Mouse (Mus musculus): ENCODE measurements around the gene Gm45233. TPM values are rescaled to one million over a fixed set of nuclear protein-coding genes. Genes with fewer than 3 reads are reported as not detected.

Gm45233 gene
- total RNA-seq, 2 experiments from 2014 or later, result 0.89 TPM; not detected in 1

DNA sequence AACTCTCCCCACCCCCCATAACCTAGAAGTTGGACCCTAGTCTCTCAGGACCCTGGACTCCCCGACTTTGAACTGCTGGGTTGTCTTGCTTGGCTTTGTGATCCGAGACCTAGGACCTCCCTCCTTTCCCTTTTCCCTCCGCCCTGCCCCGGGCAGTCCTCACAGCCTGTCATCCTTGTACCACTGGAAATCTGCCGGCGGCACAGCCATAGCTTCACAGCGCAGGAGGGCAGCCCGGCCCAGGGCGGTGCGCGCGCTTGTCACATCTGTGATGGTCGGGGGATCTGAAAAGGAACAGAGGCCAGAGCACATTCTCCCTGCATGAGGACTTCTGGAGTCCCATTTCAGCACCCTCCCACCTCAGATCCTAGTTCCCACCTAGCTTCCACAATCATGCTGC is 32.4 kb downstream of the Gm45233 start:
- intact Hi-C loops (cut with DNase I), result no loop called here
- TF ChIP-seq CTCF (IDR thresholded peaks at IDR 0.05), result no peak
- Histone ChIP-seq H3K27ac (no peak overlapping the region), H3K4me3 (no peak overlapping the region)
- DNase-seq (ENCODE audit: extremely low spot score in 1 of 2, low spot score in 2 of 2), result no peak

DNA sequence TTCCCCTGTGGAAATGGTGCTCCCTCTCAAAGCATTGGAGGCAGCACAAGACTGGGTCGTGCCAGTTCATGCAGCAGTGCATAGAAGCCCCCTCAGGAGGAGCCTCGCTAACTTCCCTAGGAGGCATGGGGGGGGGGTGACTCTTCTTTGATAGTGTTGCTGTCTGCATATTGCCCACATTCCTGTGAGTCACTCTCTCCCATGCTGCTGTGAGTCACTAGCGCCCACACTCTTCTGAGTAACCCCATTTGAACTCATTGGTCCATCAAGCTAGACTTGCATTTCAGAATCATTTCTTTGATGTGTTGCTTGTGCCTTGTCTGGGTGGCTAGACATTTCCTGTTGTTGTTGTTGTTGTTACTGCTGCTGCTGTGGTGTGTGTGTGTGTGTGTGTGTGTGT is 37.3 kb downstream of the Gm45233 start:
- Histone ChIP-seq H3K4me3 (no peak overlapping the region), H3K27ac (peak overlapping the region; percentile 66)
- TF ChIP-seq CTCF (IDR thresholded peaks at IDR 0.05), result no peak
- intact Hi-C loops (cut with DNase I), result no loop called here
- peak; percentile 64 to 73 for DNase-seq (ENCODE audit: extremely low spot score in 1 of 2, low spot score in 2 of 2)

DNA sequence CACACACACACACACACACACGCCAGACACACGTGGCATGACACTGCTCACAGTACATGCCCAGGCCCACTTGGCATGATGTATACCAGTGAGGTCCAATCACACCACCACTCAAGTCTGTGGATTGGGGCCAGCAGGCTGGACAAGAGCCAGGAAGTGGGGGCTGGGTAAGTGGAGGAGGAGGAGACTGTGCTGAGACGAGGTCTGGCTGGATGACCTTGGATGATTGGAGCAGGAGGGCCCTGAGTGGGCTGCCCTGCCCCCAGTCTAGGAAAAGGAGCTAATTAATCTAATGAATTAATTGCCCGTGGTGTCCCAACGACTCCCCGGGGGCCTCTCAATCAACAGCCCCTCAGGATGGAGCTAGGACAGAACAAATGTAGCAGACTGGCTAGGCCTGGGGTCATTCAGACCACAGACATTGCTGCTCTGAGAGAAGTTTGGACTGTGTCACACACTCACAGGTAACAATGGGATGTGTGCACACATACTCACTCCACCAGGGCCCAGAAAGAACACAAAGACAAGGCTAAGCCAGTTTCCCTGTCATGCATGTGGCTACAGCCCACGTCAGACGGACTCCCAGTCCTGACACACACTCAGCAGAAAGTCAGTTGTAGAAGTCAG is 38.3 kb downstream of the Gm45233 start:
- Histone ChIP-seq H3K27ac (peak overlapping the region; percentile 8; the same call in 1 of the 2 replicates), H3K4me3 (no peak overlapping the region)
- intact Hi-C loops (cut with DNase I), result no loop called here
- DNase-seq (ENCODE audit: extremely low spot score in 1 of 2, low spot score in 2 of 2), result no peak
- no peak for TF ChIP-seq CTCF (IDR thresholded peaks at IDR 0.05)

DNA sequence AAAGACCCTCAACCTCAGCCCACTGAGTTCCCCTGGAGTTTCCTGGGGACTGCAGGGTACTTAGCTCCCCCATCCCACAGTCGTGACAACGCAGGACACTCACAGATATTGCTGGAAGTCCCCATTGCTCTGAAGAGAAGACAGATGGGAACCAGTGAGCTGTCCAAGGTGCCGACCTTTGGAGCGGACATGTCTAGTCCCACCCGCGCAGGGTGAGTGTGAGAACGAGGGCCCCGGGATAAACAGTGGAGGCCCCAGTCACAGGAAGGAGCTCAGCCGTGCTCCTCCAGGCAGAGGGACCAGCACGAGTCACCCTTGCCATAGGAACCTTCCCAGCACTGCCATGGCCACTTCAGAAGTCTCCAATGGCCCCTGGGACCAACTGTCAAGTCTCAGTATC is 39.3 kb downstream of the Gm45233 start:
- no peak for DNase-seq (ENCODE audit: extremely low spot score in 1 of 2, low spot score in 2 of 2)
- no peak overlapping the region for H3K27ac ChIP-seq
- H3K4me3 ChIP-seq, result no peak overlapping the region
- intact Hi-C loops (cut with DNase I), result no loop called here
- TF ChIP-seq CTCF (IDR thresholded peaks at IDR 0.05), result no peak

DNA sequence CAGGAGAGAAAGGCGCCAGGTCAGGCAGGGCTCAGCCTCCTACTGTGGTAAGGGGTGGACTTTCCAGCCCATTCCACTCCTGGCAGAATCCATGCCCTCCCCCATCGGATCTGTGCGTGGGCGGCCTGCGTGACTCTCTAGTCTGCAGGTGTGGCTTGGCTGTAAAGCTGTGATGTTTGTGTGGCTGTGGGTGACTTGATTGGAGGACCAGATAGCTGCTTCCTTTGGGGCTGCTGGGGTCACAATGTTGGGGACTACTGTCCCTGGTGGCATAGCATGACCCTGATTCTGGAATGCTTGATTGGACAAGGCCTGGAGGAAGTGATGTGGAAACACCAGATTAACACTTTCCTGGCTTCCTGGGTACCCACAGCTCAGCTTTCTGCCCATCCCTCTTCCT is 44.7 kb downstream of the Gm45233 start:
- DNase-seq (ENCODE audit: extremely low spot score in 1 of 2, low spot score in 2 of 2), result peak; percentile 49 to 59
- H3K4me3 ChIP-seq, result peak overlapping the region; percentile 73
- no peak for TF ChIP-seq CTCF (IDR thresholded peaks at IDR 0.05)
- intact Hi-C loops (cut with DNase I), result loop anchor here (5.0 kb wide), 1 partner anchor 176 kb away; the partner anchor contains the start of gene Zfp715
- H3K27ac ChIP-seq, result peak overlapping the region; percentile 94

DNA sequence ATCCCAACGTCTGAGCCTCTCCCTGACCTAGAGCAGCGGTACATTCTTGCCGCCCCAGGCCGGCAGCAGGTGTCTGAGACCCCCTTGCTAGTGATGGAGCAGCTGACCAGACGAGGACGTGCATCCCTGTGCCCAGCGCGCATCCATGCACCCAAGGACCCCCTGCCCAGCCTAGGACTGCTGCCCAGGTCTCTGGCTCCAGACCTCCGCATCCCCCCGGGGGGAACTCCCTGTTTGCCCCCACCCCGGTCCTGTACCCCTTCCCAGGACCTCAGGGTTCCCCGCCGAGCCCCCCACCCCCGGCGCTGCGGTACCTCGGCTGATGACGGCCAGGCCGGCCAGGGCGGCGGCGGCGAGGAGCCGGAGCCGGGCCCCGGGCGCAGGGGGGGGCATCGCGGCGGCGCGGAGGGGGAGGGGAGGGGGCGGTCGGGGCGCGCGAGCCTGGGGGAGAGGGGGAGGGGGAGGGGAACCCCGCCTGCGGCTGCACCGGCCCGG is 45.8 kb downstream of the Gm45233 start, which contains the start of gene Iglon5:
TSS of gene Iglon5 (minus strand) at position 445 of the 495 bp plus-strand sequence.
- peak in 1 of 2 experiments; percentile 40 for DNase-seq (ENCODE audit: extremely low spot score in 1 of 2, low spot score in 2 of 2)
- Histone ChIP-seq H3K4me3 (peak within 1 kb of the TSS; percentile 73), H3K27ac (peak within 1 kb of the TSS; percentile 94)
- intact Hi-C loops (cut with DNase I), result loop anchor here (5.0 kb wide), 2 partner anchors 47 to 177 kb away; partner anchors contain the start of genes Cldnd2, Etfb, Gm45233 and Zfp715
- TF ChIP-seq CTCF (IDR thresholded peaks at IDR 0.05), result no peak

DNA sequence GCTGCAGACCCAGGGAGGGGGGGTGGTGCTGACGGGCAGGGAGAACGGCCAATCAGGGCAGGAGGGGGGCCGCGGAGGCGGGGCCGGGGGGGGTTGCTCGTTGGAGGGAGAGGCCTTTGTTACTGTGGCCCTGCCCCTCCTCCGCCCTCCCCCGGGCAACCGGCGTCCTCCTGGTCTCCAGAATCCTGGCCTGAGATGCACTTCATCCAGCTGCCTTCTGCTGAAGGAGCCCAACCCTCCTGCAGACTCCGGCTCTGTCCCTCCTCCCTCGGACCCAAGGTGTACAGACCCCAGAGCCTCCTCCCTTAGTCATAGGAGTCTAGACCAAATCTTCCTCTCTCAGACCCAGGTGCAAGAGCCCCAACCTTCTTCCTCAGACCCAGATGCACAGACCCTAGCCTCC is 46.3 kb downstream of the Gm45233 start:
- DNase-seq (ENCODE audit: extremely low spot score in 1 of 2, low spot score in 2 of 2), result peak; percentile 78 to 81
- intact Hi-C loops (cut with DNase I), result loop anchor here (5.0 kb wide), 1 partner anchor 48 kb away; the partner anchor contains the start of genes Cldnd2, Etfb and Gm45233

DNA sequence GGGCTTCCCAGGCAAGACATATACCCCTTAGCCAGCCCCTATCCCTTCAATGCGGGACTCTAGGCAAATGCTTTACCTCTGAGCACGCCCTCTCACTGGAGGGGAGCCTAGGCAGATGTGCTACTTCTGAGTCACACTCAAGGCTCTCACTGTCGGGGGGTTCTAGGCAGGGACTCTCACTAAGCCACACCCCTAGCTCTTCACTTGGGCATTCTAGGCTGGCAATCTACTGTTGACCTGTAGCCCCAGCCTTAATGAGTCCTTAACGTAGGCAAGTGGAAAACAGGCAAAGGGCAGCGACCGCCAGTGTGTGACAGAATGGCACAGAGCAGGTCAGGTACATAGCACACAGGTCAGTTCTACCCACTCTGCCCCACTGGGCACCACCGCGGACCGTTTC is 46.9 kb downstream of the Gm45233 start:
- intact Hi-C loops (cut with DNase I), result loop anchor here (5.0 kb wide), 1 partner anchor 49 kb away; the partner anchor contains the start of genes Cldnd2, Etfb and Gm45233
- no peak for TF ChIP-seq CTCF (IDR thresholded peaks at IDR 0.05)
- no peak for DNase-seq (ENCODE audit: extremely low spot score in 1 of 2, low spot score in 2 of 2)
- Histone ChIP-seq H3K27ac (no peak overlapping the region; the same call in 1 of the 2 replicates), H3K4me3 (no peak overlapping the region)

More for the DNA sequence above, 46.3 kb downstream of the Gm45233 start:
- Histone ChIP-seq H3K4me3 (peak overlapping the region; percentile 73), H3K27ac (peak overlapping the region; percentile 90)
- TF ChIP-seq CTCF (IDR thresholded peaks at IDR 0.05), result no peak

DNA sequence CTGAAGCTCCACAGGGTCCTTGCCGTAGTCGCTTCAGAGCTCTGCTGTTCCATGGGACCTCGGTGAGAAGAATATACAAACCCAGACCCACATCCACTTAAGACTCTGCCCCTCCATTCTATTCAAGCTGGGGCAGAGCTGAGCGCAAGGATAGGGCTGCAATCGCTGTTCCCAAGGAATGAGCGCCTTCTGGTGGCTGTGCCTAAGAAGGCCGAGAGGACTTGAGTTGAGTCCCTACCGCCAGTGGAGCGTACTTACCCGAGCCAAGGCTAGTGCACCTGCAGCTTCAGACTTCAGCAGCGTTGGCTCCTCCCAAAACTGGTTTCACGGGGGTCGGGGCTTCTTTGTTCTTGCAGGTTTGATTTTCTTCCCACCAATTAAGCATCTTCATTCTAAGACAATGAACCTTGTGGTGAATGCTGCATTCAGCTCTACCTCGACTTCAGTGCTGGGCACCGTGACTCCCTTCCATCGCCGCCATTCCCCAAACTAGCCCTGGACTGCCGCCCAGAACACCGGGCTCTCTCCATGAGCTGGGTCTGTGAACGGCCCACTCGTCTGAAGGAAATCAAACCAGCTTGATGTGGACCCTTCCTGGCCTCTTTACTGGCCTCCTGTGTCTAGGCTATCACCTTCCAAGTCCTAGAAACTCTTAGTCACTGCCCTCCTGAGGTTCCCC is 51.6 kb downstream of the Gm45233 start:
- peak; percentile 87 for TF ChIP-seq CTCF (IDR thresholded peaks at IDR 0.05)
- intact Hi-C loops (cut with DNase I), result loop anchor here (1.0 kb wide), 4 partner anchors 25 to 212 kb away; no protein-coding TSS in a partner anchor
- Histone ChIP-seq H3K4me3 (peak overlapping the region; percentile 23; the same call in 1 of the 2 replicates), H3K27ac (no peak overlapping the region)
- DNase-seq (ENCODE audit: extremely low spot score in 1 of 2, low spot score in 2 of 2), result peak; percentile 66 to 75

DNA sequence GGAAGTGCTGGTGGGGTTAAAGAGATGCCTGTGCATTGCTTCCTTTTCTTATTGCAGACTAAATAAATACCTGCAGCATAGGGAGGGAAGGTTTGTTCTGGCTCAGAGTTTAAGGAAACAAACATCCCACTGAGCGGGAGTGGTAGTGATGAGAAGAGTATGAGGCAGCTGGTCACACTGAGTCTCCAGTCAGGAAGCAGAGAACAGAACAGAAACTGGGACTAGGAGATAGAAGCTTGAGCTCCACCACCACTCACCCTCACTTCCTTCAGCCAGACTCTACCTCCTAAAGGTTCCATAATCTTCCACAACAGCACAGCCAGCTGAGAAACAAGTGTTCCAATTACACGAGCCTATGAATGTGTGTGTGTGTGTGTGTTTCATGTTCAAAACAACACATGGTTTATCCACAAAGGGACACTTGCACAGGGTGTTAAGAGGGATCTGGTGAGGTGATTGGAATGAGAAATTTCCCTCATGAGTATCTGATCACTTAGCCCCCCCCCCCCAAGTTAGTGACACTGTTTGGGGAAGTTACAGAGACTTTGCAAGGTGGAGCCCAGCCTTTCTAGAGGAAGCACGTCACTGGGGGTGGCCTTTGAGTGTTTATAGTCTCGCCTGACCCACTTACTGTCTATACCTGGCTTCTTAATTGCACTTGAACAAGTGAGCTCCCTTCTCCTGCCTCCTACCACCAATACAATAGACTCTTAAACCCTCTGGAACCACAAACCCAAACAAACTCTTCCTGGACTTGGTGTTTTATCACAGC is 68.0 kb downstream of the Gm45233 start:
- intact Hi-C loops (cut with DNase I), result no loop called here
- no peak for TF ChIP-seq CTCF (IDR thresholded peaks at IDR 0.05)
- no peak for DNase-seq (ENCODE audit: extremely low spot score in 1 of 2, low spot score in 2 of 2)
- H3K4me3 ChIP-seq, result no peak overlapping the region
- no peak overlapping the region for H3K27ac ChIP-seq

DNA sequence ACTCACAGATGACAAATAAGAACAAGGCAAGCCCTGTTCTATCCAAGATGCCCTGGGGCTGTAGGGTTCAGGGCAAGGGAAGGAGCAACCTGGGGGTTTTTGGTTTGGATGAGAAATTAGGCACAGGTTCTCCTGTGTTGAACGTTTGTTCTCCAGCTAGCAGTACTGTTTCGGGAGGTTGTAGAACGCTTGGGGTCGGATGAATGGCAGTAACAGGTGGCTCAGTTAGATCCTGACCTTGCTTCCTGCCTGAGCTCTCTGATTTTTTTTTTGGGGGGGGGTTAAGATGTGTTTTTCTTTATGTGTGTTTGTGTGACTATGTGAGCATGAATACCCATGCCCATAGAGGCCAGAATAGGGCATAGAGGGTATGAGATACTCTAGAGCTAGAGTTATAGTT is 68.6 kb downstream of the Gm45233 start:
- no peak for TF ChIP-seq CTCF (IDR thresholded peaks at IDR 0.05)
- intact Hi-C loops (cut with DNase I), result no loop called here
- DNase-seq (ENCODE audit: extremely low spot score in 1 of 2, low spot score in 2 of 2), result no peak

More for the DNA sequence above, 68.6 kb downstream of the Gm45233 start:
- no peak overlapping the region for H3K27ac ChIP-seq
- no peak overlapping the region for H3K4me3 ChIP-seq

Small RNA genes lying within 50 kb of the gene (microRNA-seq; reads per million reads assigned to microRNA genes)
- gene Mir7051, result 0 to 2.9 reads per million in 2 experiments

Other genes starting within 250 kb of the Gm45233 start
- 10 to 100 TPM; 21.6 to 23.6 TPM for gene Zfp715, start 130.8 kb upstream of the Gm45233 start, total RNA-seq (2021)
- gene Siglecf, start 92.8 kb upstream of the Gm45233 start, total RNA-seq (2021), result under 1 TPM; 0.34 to 0.54 TPM
- not detected for gene Siglecg, start 35.9 kb upstream of the Gm45233 start, total RNA-seq (2021)
- not detected for gene Lim2, start 16.5 kb upstream of the Gm45233 start, total RNA-seq (2021)
- not detected for gene Nkg7, start 7.1 kb upstream of the Gm45233 start, total RNA-seq (2021)
- not detected for gene Cldnd2, start 3.3 kb upstream of the Gm45233 start, total RNA-seq (2021)
- 10 to 100 TPM; 58.2 TPM for gene Etfb, start within 50 bp of the Gm45233 start, total RNA-seq (2021)
- 1 to 10 TPM in 1 of 2 experiments, under 1 TPM in 1; 0.89 to 1.2 TPM for gene Vsig10l, start 19.0 kb downstream of the Gm45233 start, total RNA-seq (2021)
- 10 to 100 TPM; 24.4 to 27.3 TPM for gene Iglon5, start 45.9 kb downstream of the Gm45233 start, total RNA-seq (2021)
- gene 4931406B18Rik, start 61.8 kb downstream of the Gm45233 start, total RNA-seq (2021), result not detected
- gene Cd33, start 100.3 kb downstream of the Gm45233 start, total RNA-seq (2021), result 1 to 10 TPM; 3.7 to 4.7 TPM
- gene Zfp658, start 118.1 kb downstream of the Gm45233 start, total RNA-seq (2021), result 1 to 10 TPM; 5.2 to 5.5 TPM
- 10 to 100 TPM; 14.5 to 16.2 TPM for gene Zfp719, start 135.5 kb downstream of the Gm45233 start, total RNA-seq (2021)
- under 1 TPM; 0.16 to 0.25 TPM for gene Zfp819, start 163.0 kb downstream of the Gm45233 start, total RNA-seq (2021)
- gene Ceacam18, start 190.6 kb downstream of the Gm45233 start, total RNA-seq (2021), result not detected
- gene Siglece, start 216.0 kb downstream of the Gm45233 start, total RNA-seq (2021), result 1 to 10 TPM; 1.3 to 1.5 TPM
- gene Ctu1, start 227.9 kb downstream of the Gm45233 start, total RNA-seq (2021), result 1 to 10 TPM; 8.5 to 8.9 TPM
- not detected for gene Klk14, start 246.3 kb downstream of the Gm45233 start, total RNA-seq (2021)